Mouse (Mus musculus) neural tube, embryonic 14.5 days (tissue): Measurements from ENCODE around the gene Ccr1l1. TPM values are rescaled to one million over a fixed set of nuclear protein-coding genes. Genes with fewer than 3 reads are reported as not detected.

ENCODE experiments used
- ATAC-seq: fragments of 200-750 bp; cut with Nextera tagmentation; 2 replicates; pipeline ENCODE4 v1.8.0; 2017; ENCODE audit warnings: low read depth, mild to moderate bottlenecking, moderate TSS enrichment, moderate library complexity
- H3K27ac ChIP-seq: fragments of 300-500 bp; sonication (generic); 2 replicates; pipeline ENCODE4 v1.5.1; 2014; ENCODE audit warnings: low read depth, mild to moderate bottlenecking, control low read depth, low read length, moderate library complexity, mixed read lengths
- H3K27me3 ChIP-seq: fragments of 300-500 bp; sonication (generic); 2 replicates; pipeline ENCODE4 v1.6.1; 2014; ENCODE audit warnings: low read length; ENCODE audit not compliant: control insufficient read depth, insufficient read depth
- H3K36me3 ChIP-seq: fragments of 300-500 bp; sonication (generic); 2 replicates; pipeline ENCODE4 v1.6.1; 2014; ENCODE audit warnings: low read length, mixed read lengths; ENCODE audit not compliant: control insufficient read depth, insufficient read depth
- H3K4me1 ChIP-seq: fragments of 300-500 bp; sonication (generic); 2 replicates; pipeline ENCODE4 v1.6.1; 2014; ENCODE audit warnings: low read length; ENCODE audit not compliant: control insufficient read depth, insufficient read depth
- H3K4me2 ChIP-seq: fragments of 300-500 bp; sonication (generic); 2 replicates; pipeline ENCODE4 v1.6.1; 2014; ENCODE audit warnings: mild to moderate bottlenecking, low read depth, low read length, control low read depth
- H3K4me3 ChIP-seq: fragments of 300-500 bp; sonication (generic); 2 replicates; pipeline ENCODE4 v1.5.1; 2014; ENCODE audit warnings: low read depth, low read length, control low read depth, mixed read lengths
- H3K9ac ChIP-seq: fragments of 300-500 bp; sonication (generic); replicated peaks from 2 replicates; pipeline ENCODE4 v1.6.1; 2014; ENCODE audit warnings: low read depth, mild to moderate bottlenecking, control low read depth, low read length, mixed read lengths
- H3K9me3 ChIP-seq: fragments of 300-500 bp; sonication (generic); 2 replicates; pipeline ENCODE4 v1.6.1; 2016; ENCODE audit warnings: low read length; ENCODE audit not compliant: control insufficient read depth
- WGBS: fragments of 180-500 bp; shearing (Covaris S2); extraction: QIAGEN DNeasy Blood & Tissue Kit; methylation state at CpG from one replicate; pipeline ENCODE4 v1.1.7; 2014; 5-methylcytosine and 5-hydroxymethylcytosine counted together
- polyA plus RNA-seq: library from polyadenylated mRNA; unstranded; fragments of >200 nt; fragmentation: Nextera tagmentation; extraction: Ambion mirVana; gene quantifications from 2 replicates; pipeline ENCODE4 v1.2.1, GENCODE M21; 2014

Ccr1l1 gene
- polyA plus RNA-seq, 1 experiment from 2014 or later = not detected

GRCm38 (mm10) chr9:123927281-123927960 is 50.8 kb downstream of the Ccr1l1 start:
- H3K4me1 ChIP-seq = 0 out of 2 replicates have a peak, but pooled peaks cover 2% of the 10 kb centered on the region
- WGBS = 61% methylated on average over 16 of the region's 16 CpGs
- ATAC-seq = no peak
- no peaks in the 10 kb centered on the region for H3K27me3 ChIP-seq
- no peak overlapping the region for H3K27ac ChIP-seq
- H3K9ac ChIP-seq = no peak overlapping the region
- no peak overlapping the region for H3K4me3 ChIP-seq
- no peaks in the 10 kb centered on the region for H3K9me3 ChIP-seq
- H3K36me3 ChIP-seq = no peaks in the 10 kb centered on the region
- H3K4me2 ChIP-seq = no peak overlapping the region

Other genes starting within 250 kb of the Ccr1l1 start
- gene Cxcr6, start 171.9 kb downstream of the Ccr1l1 start, polyA plus RNA-seq = 0.17 and 0.18 TPM in 2 replicates
- 11.2 and 13.5 TPM in 2 replicates for gene Fyco1, start 126.5 kb downstream of the Ccr1l1 start, polyA plus RNA-seq
- gene Xcr1, start 116.4 kb downstream of the Ccr1l1 start, polyA plus RNA-seq = 0.04 and 0.09 TPM in 2 replicates
- gene Ccr1, start 9.7 kb downstream of the Ccr1l1 start, polyA plus RNA-seq = 0.12 and 1.6 TPM in 2 replicates
- gene Ccr3, start 43.6 kb upstream of the Ccr1l1 start, polyA plus RNA-seq = not detected in 2 replicates
- 0.35 TPM in 1 of 2 replicates, not detected in the other for gene Ccr2, start 123.5 kb upstream of the Ccr1l1 start, polyA plus RNA-seq
- 0.45 and 0.46 TPM in 2 replicates for gene Ccr5, start 143.1 kb upstream of the Ccr1l1 start, polyA plus RNA-seq